Mouse (Mus musculus): ENCODE data around the gene Ndrg3. TPM values are rescaled to one million over a fixed set of nuclear protein-coding genes. Genes with fewer than 3 reads are reported as not detected.
A peak's percentile ranks its signal among the peaks of the same experiment; 100 is the strongest.

The Ndrg3 gene
- polyA plus RNA-seq, 1 experiment from 2014 or later: 56.4 TPM

GRCm38 (mm10) chr2:156877726-156878125 is 114.1 kb downstream of the Ndrg3 start:
- no peak for ATAC-seq
- Histone ChIP-seq H3K9ac (no peak overlapping the region), H3K27me3 (replicated peaks) (no peaks in the 10 kb centered on the region), H3K9me3 (replicated peaks) (no peaks in the 10 kb centered on the region), H3K4me3 (no peak overlapping the region), H3K27ac (0 out of 2 replicates have a peak overlapping the region, but pooled peaks have one; percentile 16), H3K4me1 (peaks cover 71% of the 10 kb centered on the region), H3K4me2 (no peak overlapping the region), H3K36me3 (peaks cover 32% of the 10 kb centered on the region)
- 30% methylated on average over 9 of the region's 9 CpGs for WGBS (ENCODE audit: insufficient replicate concordance)

Other genes with a start within 250 kb of the Ndrg3 start
- 70.5 and 76.1 TPM in 2 replicates for gene Myl9, start 216.6 kb downstream of the Ndrg3 start, polyA plus RNA-seq (2016; fragmentation: Nextera tagmentation; extraction: Ambion mirVana)
- 15.4 and 16.2 TPM in 2 replicates for gene Tgif2, start 152.0 kb downstream of the Ndrg3 start, polyA plus RNA-seq (2016; fragmentation: Nextera tagmentation; extraction: Ambion mirVana)
- 2.5 and 2.7 TPM in 2 replicates for gene 4930518I15Rik, start 134.1 kb downstream of the Ndrg3 start, polyA plus RNA-seq (2016; fragmentation: Nextera tagmentation; extraction: Ambion mirVana)
- gene Rab5if, start 128.9 kb downstream of the Ndrg3 start, polyA plus RNA-seq (2016; fragmentation: Nextera tagmentation; extraction: Ambion mirVana): 250 and 266 TPM in 2 replicates
- 6.2 and 7.1 TPM in 2 replicates for gene Sla2, start 104.9 kb downstream of the Ndrg3 start, polyA plus RNA-seq (2016; fragmentation: Nextera tagmentation; extraction: Ambion mirVana)
- 38.7 TPM in 2 replicates for gene Dsn1, start 15.1 kb upstream of the Ndrg3 start, polyA plus RNA-seq (2016; fragmentation: Nextera tagmentation; extraction: Ambion mirVana)
- gene Soga1, start 87.2 kb upstream of the Ndrg3 start, polyA plus RNA-seq (2016; fragmentation: Nextera tagmentation; extraction: Ambion mirVana): 3.4 TPM in 2 replicates
- 0.29 TPM in 1 of 2 replicates, not detected in the other for gene Tldc2, start 95.0 kb upstream of the Ndrg3 start, polyA plus RNA-seq (2016; fragmentation: Nextera tagmentation; extraction: Ambion mirVana)
- 23.0 and 24.9 TPM in 2 replicates for gene Samhd1, start 143.2 kb upstream of the Ndrg3 start, polyA plus RNA-seq (2016; fragmentation: Nextera tagmentation; extraction: Ambion mirVana)
- 27.9 and 31.0 TPM in 2 replicates for gene Rbl1, start 212.5 kb upstream of the Ndrg3 start, polyA plus RNA-seq (2016; fragmentation: Nextera tagmentation; extraction: Ambion mirVana)

Data from liver, embryonic 12.5 days (tissue).